Mouse (Mus musculus): ENCODE measurements at regions not wholly inside any gene's neighbourhood (a gene's known extent, or its start where the extent isn't known, plus 50 kb on each side); places are given as distances from the start of the nearest gene placed in this dataset.

DNA sequence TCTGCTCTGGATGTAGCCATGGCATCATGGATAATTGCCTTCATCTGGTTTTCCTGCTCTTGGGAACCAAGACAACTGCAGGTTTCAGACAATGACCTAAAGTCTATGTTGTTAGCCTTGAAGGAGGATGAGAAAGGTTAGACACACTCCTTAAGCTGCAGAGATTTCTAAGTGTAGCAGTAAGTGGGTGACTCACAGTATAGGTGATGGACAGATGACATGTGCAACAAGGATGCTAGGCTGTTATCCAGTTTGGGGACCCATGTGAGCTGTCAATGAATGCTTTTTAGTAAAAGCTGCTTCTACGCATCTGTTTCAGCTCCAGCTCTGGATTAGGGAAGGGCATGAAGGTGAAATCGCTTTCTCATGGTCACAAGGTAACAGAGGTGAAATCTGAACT is 1159.7 kb upstream of the A1bg start:
- DNase-seq (no peak), ATAC-seq (no peak)
- Histone ChIP-seq H3K27ac (ENCODE audit: low read depth) (no peak overlapping the region), H3K4me1 (ENCODE audit: insufficient read depth) (peaks cover 10% of the 10 kb centered on the region), H3K4me3 (ENCODE audit: low read depth, low read length) (no peak overlapping the region), H3K9ac (replicated peaks) (no peak overlapping the region), H3K27me3 (ENCODE audit: insufficient read depth, low read length) (no peaks in the 10 kb centered on the region), H3K36me3 (replicated peaks; ENCODE audit: insufficient read depth, low read length) (no peaks in the 10 kb centered on the region), H3K9me3 (ENCODE audit: low read length) (no peaks in the 10 kb centered on the region), H3K4me2 (ENCODE audit: low read depth, low read length) (no peak overlapping the region)
- TF ChIP-seq CTCF (IDR thresholded peaks at IDR 0.05; ENCODE audit: low read depth) (no peak), EP300 (IDR thresholded peaks at IDR 0.05; ENCODE audit: low read depth) (no peak)
- WGBS (ENCODE audit: insufficient replicate concordance): 87% methylated on average over 2 of the region's 2 CpGs

DNA sequence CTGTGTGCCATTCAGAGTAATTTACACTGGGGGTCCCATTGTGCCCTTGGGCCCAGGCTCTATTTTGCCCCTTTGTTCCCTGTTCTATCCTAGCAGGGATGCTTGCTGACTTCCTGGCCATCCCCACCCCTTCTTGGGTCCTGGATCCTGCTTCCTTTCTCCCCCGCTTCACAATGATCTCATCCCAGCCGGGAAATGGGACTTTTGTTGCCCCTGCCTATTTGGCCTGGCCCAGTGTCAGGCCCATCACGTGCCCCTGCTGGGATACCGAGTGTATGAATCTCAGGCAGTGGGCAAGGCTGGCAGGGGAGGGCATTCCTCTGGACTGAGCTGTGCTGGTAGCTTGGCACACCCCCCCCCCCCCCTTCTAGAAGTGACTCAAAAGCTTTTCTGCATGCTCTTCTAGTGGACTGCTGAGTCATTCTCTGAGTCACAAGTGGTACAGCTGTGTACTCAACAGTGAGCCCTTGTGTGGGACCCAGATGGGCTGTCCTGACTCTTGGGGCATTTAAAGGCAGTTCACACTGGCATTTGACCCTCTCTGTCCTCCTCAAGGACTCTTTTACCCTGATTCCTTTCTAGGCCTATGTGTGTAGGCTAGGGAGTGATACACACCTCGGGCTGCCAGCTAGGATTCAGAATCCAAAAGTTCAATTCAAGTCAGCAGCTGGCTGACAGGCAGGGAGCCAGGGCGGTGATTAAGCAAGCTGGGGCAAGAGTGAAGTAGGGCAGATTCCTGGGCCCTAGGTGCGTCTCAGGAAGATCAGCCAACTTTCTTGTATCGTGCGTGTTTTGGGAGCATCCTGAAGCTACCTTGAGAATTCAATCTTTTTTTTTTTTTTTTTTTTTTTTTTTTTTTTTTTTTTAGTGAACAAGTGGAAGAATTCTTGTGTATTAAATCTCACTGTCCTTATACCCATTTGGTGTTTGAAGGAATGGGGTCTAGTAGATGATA is 1156.6 kb upstream of the A1bg start:
- H3K27me3 ChIP-seq (ENCODE audit: insufficient read depth, low read length): no peaks in the 10 kb centered on the region
- H3K27ac ChIP-seq (ENCODE audit: low read depth): peak overlapping the region; percentile 46
- no peak overlapping the region for H3K9ac ChIP-seq (replicated peaks)
- TF ChIP-seq EP300 (IDR thresholded peaks at IDR 0.05; ENCODE audit: low read depth): peak; percentile 24; the same call in 1 of the 2 replicates
- TF ChIP-seq CTCF (IDR thresholded peaks at IDR 0.05; ENCODE audit: low read depth): no peak
- H3K4me1 ChIP-seq (ENCODE audit: insufficient read depth): peaks cover 10% of the 10 kb centered on the region
- no peak overlapping the region for H3K4me2 ChIP-seq (ENCODE audit: low read depth, low read length)
- no peaks in the 10 kb centered on the region for H3K9me3 ChIP-seq (ENCODE audit: low read length)
- ATAC-seq: peak; percentile 86
- no peak overlapping the region for H3K4me3 ChIP-seq (ENCODE audit: low read depth, low read length)
- DNase-seq: peak; percentile 61
- no peaks in the 10 kb centered on the region for H3K36me3 ChIP-seq (replicated peaks; ENCODE audit: insufficient read depth, low read length)
- WGBS (ENCODE audit: insufficient replicate concordance): 70% methylated on average over 9 of the region's 9 CpGs

DNA sequence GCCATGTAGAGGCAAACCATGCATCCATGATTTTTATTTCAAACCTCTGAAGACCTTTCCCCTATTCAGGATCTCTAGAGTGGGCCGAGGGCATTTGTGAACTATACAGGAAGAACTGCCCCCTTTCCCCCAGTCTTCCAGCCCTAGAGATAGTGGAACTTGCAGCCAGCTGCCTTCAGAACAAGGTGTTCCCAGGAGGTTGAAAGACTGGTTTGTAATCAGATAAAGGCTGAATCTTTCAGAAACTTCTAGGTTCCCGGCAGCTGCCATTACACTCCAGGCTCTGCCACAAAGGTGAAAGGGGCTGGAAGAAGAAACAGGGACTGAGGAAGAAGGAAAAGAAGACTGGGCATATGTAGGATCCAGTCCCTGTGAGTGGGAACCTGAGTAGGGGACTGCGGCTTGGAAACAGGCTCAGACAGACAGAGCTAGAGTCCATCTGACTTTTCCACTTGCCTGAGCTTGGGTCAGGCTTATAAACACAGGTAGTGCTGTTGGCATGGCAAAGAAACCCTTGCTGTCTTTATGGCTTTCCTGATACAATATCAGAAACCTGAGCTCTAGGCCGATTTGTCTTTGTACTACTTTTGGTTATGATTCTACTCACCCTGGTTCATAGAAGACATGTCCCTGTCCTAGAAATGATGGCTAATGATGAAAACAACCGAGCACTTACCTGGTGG is 1153.9 kb upstream of the A1bg start:
- DNase-seq: no peak
- Histone ChIP-seq H3K4me2 (ENCODE audit: low read depth, low read length) (no peak overlapping the region), H3K9ac (replicated peaks) (no peak overlapping the region), H3K36me3 (replicated peaks; ENCODE audit: insufficient read depth, low read length) (no peaks in the 10 kb centered on the region), H3K27ac (ENCODE audit: low read depth) (no peak overlapping the region), H3K27me3 (ENCODE audit: insufficient read depth, low read length) (no peaks in the 10 kb centered on the region), H3K4me1 (ENCODE audit: insufficient read depth) (peaks cover 10% of the 10 kb centered on the region), H3K4me3 (ENCODE audit: low read depth, low read length) (no peak overlapping the region), H3K9me3 (ENCODE audit: low read length) (no peaks in the 10 kb centered on the region)
- ATAC-seq: no peak
- no peak for TF ChIP-seq CTCF (IDR thresholded peaks at IDR 0.05; ENCODE audit: low read depth)
- 78% methylated on average over 5 of the region's 5 CpGs for WGBS (ENCODE audit: insufficient replicate concordance)

DNA sequence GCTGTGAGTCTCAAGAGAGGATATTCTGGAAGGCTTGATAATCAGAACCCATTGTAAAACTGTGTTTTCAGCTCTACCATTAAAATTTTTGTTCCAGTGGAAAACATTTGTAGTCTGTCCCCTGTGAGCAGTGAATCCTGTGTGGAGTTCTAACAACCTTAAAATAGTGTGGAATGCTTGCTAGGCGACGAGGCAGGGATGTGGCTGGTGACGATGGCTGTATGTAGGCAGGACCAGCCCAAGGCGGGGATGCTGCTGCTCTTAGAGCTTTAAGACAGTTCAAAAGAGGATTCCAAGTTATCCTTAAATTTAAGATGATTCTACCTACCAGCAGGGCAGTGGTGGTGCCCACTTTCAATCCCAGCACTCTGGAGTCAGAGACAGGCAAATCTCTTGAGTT is 1151.9 kb upstream of the A1bg start:
- Histone ChIP-seq H3K9me3 (ENCODE audit: low read length) (no peaks in the 10 kb centered on the region), H3K27ac (ENCODE audit: low read depth) (no peak overlapping the region), H3K4me1 (ENCODE audit: insufficient read depth) (peaks cover 10% of the 10 kb centered on the region), H3K36me3 (replicated peaks; ENCODE audit: insufficient read depth, low read length) (no peaks in the 10 kb centered on the region), H3K4me2 (ENCODE audit: low read depth, low read length) (no peak overlapping the region), H3K27me3 (ENCODE audit: insufficient read depth, low read length) (no peaks in the 10 kb centered on the region), H3K9ac (replicated peaks) (no peak overlapping the region), H3K4me3 (ENCODE audit: low read depth, low read length) (no peak overlapping the region)
- DNase-seq: no peak
- 85% methylated on average over 4 of the region's 4 CpGs for WGBS (ENCODE audit: insufficient replicate concordance)
- ATAC-seq: no peak
- TF ChIP-seq CTCF (IDR thresholded peaks at IDR 0.05; ENCODE audit: low read depth): no peak
- TF ChIP-seq EP300 (IDR thresholded peaks at IDR 0.05; ENCODE audit: low read depth): no peak

DNA sequence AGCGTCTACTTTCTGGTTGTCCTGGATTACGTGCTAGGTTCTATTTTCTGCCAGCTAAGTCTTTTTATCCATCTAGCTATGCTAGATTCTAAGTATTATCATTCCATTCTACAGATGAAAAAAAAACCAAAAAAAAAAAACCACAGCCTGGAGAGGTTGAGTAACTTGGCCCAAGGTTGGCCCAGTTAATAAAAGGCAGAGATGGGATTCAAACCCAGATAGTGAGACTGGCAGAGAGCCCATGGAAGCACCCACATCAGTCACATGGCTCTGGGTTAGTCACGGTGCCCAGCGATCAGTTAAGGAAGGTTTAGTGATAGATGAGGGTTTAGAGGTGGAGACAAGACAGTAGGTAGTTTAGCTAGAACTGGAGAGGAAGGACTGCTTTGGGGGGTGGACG is 1150.8 kb upstream of the A1bg start:
- no peak for DNase-seq
- WGBS (ENCODE audit: insufficient replicate concordance): 83% methylated on average over 5 of the region's 5 CpGs
- H3K4me1 ChIP-seq (ENCODE audit: insufficient read depth): peaks cover under 1% of the 10 kb centered on the region; the same call in 1 of the 2 replicates
- no peak overlapping the region for H3K27ac ChIP-seq (ENCODE audit: low read depth)
- no peaks in the 10 kb centered on the region for H3K9me3 ChIP-seq (ENCODE audit: low read length)
- H3K36me3 ChIP-seq (replicated peaks; ENCODE audit: insufficient read depth, low read length): no peaks in the 10 kb centered on the region
- no peak overlapping the region for H3K4me2 ChIP-seq (ENCODE audit: low read depth, low read length)
- ATAC-seq: no peak
- no peak overlapping the region for H3K4me3 ChIP-seq (ENCODE audit: low read depth, low read length)
- no peak overlapping the region for H3K9ac ChIP-seq (replicated peaks)
- H3K27me3 ChIP-seq (ENCODE audit: insufficient read depth, low read length): no peaks in the 10 kb centered on the region
- TF ChIP-seq CTCF (IDR thresholded peaks at IDR 0.05; ENCODE audit: low read depth) (no peak), EP300 (IDR thresholded peaks at IDR 0.05; ENCODE audit: low read depth) (no peak)

DNA sequence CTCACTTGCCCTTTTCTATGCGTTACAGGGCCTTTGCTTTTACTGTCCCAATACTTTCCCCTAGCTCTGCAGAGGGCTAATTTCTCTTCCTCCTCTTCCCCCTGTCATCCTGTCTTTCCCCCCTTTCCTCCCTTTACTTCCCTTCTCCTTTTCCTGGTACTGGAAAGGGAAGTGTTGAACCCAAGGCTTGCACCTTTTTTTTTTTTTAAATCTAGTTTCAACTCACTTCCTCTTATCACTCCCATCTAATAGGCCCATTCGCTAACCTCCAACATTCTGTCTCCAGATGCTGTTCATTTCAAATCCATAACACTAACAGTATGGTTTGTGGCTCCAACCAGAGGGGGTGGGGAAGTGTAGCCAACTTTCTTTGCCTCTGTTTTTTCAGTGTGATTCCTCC is 1148.5 kb upstream of the A1bg start:
- WGBS (ENCODE audit: insufficient replicate concordance): 59% methylated on average over 2 of the region's 2 CpGs
- Histone ChIP-seq H3K4me1 (ENCODE audit: insufficient read depth) (no peaks in the 10 kb centered on the region), H3K9me3 (ENCODE audit: low read length) (no peaks in the 10 kb centered on the region), H3K4me3 (ENCODE audit: low read depth, low read length) (no peak overlapping the region), H3K36me3 (replicated peaks; ENCODE audit: insufficient read depth, low read length) (0 out of 2 replicates have a peak, but pooled peaks cover 2% of the 10 kb centered on the region), H3K4me2 (ENCODE audit: low read depth, low read length) (no peak overlapping the region), H3K27me3 (ENCODE audit: insufficient read depth, low read length) (no peaks in the 10 kb centered on the region), H3K27ac (ENCODE audit: low read depth) (no peak overlapping the region), H3K9ac (replicated peaks) (no peak overlapping the region)
- ATAC-seq (no peak), DNase-seq (no peak)
- TF ChIP-seq CTCF (IDR thresholded peaks at IDR 0.05; ENCODE audit: low read depth) (no peak), EP300 (IDR thresholded peaks at IDR 0.05; ENCODE audit: low read depth) (no peak)
